Mouse (Mus musculus): Measurements from ENCODE around the gene Clec1b. TPM values are rescaled to one million over a fixed set of nuclear protein-coding genes. Genes with fewer than 3 reads are reported as not detected.

The Clec1b gene
- polyA plus RNA-seq, 1 experiment from 2014 or later, result 2.0 TPM

DNA sequence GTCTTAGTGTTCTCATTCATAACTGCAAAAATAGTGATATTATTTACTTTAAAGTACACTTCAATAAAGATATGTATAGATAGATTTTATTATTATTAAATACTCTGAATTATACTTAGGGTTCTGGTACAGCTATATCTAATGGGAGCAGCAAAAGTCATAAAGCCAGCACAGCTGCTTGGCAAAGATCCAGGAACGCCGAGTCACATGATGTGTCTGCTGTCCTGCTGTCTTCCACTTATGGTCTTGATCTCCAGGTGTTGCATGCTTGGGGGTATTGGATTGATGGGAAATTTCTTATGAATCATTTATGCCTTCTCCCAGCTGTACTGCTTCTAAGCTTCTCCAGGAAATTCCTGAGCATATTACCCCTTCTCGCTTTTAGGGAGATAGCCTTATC lies 13.6 kb upstream of the Clec1b start:
- Histone ChIP-seq H3K36me3 (no peaks in the 10 kb centered on the region), H3K4me1 (replicated peaks) (peaks cover 9% of the 10 kb centered on the region), H3K9ac (no peak overlapping the region), H3K4me3 (no peak overlapping the region), H3K27ac (replicated peaks) (no peak overlapping the region), H3K9me3 (no peaks in the 10 kb centered on the region), H3K4me2 (no peak overlapping the region), H3K27me3 (no peaks in the 10 kb centered on the region)
- no peak for ATAC-seq (ENCODE audit: low read depth)
- 80% methylated on average over 3 of the region's 3 CpGs for WGBS

DNA sequence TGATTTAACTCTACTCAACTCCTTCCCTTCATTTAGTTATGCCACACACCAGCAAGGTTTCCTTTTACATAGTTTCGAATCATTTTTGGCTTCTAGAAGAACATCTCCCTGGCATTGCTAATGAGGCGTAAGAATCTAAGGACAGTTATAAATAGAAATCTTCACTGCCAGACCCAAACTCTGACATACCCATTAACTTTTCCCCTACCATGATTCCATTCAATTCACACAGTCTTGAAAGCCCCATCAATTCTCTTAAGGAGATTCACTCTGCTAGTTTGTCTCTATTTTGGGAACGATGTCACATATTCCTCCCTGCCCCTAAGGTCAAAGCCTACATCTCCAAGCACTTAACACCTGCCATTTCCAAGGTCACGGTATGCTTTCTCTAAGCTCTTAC lies 12.1 kb upstream of the Clec1b start:
- Histone ChIP-seq H3K9me3 (no peaks in the 10 kb centered on the region), H3K4me3 (no peak overlapping the region), H3K9ac (no peak overlapping the region), H3K27me3 (no peaks in the 10 kb centered on the region), H3K4me1 (replicated peaks) (peaks cover 9% of the 10 kb centered on the region), H3K36me3 (no peaks in the 10 kb centered on the region), H3K4me2 (no peak overlapping the region), H3K27ac (replicated peaks) (no peak overlapping the region)
- ATAC-seq (ENCODE audit: low read depth), result no peak
- 50% methylated on average over 4 of the region's 4 CpGs for WGBS

DNA sequence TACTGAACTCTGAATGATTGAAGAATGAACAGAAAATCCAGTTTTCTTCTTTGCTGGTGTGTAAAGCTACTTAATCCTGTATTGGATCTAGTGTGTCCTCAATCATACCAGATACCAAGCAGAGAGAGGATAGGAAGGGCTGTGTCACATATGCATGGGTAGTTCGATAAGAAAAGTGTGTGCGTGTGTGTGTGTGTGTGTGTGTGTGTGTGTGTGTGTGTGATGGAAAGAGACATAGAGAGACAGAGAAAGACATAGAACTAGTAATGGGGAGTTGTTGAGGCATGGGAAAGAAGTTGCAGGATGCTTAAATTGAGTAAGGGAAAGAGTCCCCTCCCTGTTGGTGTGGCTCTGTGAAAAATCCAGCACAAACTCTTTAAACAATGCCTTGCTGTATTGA lies 11.3 kb upstream of the Clec1b start, which contains the start of gene Clec12b:
Gene Clec12b, minus strand, starts transcription at position 101 of the 400 bp plus-strand sequence.
- H3K27me3 ChIP-seq, result no peaks in the 10 kb centered on the region
- ATAC-seq (ENCODE audit: low read depth), result no peak
- H3K9me3 ChIP-seq, result no peaks in the 10 kb centered on the region
- H3K9ac ChIP-seq, result no peak within 1 kb of the TSS
- H3K27ac ChIP-seq (replicated peaks), result no peak within 1 kb of the TSS
- WGBS, result 75% methylated on average over 2 of the region's 2 CpGs
- H3K36me3 ChIP-seq, result no peaks in the 10 kb centered on the region
- peaks cover 9% of the 10 kb centered on the region for H3K4me1 ChIP-seq (replicated peaks)
- H3K4me2 ChIP-seq, result no peak within 1 kb of the TSS
- H3K4me3 ChIP-seq, result no peak within 1 kb of the TSS

DNA sequence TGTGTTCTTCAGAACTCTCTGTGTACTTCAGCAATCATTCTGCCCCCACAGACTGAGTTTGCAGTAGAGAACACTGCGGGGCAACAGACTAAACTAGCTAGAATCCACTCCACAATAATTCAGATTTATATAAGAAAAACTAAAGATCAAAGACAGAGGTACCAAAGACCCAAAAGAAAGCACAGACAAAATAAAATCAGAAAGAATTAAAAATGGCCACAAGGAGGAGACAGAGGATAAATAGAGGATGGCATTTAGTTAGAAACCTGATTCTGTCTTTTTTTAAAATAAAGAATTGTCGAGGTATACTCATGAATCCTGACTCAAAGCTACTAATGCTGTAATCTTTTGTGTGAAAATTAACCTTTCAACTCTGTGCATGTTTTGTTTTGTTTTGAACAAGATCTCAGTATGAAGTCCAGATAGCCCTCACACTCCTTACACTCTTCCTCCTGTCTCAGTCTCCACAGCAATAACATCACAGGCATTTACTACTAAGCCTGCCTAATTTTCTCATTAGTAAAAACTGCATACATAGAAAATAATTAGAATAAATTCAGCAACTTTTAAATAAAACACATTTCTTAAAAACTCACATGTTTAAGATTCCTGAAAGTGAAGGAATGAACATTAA lies 3.9 kb upstream of the Clec1b start:
- H3K4me2 ChIP-seq, result no peak overlapping the region
- H3K4me1 ChIP-seq (replicated peaks), result no peaks in the 10 kb centered on the region
- no peaks in the 10 kb centered on the region for H3K27me3 ChIP-seq
- ATAC-seq (ENCODE audit: low read depth), result no peak
- WGBS, result 44% methylated on average over 2 of the region's 2 CpGs
- no peak overlapping the region for H3K4me3 ChIP-seq
- no peaks in the 10 kb centered on the region for H3K36me3 ChIP-seq
- no peak overlapping the region for H3K9ac ChIP-seq
- no peak overlapping the region for H3K27ac ChIP-seq (replicated peaks)
- no peaks in the 10 kb centered on the region for H3K9me3 ChIP-seq

DNA sequence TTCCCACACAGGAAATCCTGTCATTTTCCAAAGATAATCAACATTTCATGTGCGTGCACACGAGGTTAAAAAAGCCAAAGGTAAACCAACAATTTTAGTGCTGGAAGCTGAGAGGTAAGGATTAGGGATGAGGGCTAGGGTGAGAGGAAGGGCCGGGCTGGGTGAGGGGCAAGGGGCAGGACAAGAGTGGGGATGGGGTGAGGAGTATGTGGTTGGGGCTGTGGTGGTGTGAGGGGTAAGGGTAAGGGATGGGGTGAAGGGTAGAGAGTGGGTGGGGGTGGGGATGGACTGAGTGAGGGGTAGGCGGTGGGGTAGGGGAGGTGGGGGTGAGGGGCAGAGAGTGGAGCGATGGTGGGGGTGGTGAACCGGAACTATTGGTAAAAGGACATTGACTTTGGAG lies 3.4 kb upstream of the Clec1b start:
- Histone ChIP-seq H3K9me3 (no peaks in the 10 kb centered on the region), H3K36me3 (no peaks in the 10 kb centered on the region), H3K27me3 (no peaks in the 10 kb centered on the region), H3K27ac (replicated peaks) (no peak overlapping the region), H3K4me3 (no peak overlapping the region), H3K9ac (no peak overlapping the region), H3K4me1 (replicated peaks) (no peaks in the 10 kb centered on the region), H3K4me2 (no peak overlapping the region)
- WGBS, result 85% methylated on average over 6 of the region's 6 CpGs
- ATAC-seq (ENCODE audit: low read depth), result peak; percentile 47; the same call in 1 of the 2 replicates

DNA sequence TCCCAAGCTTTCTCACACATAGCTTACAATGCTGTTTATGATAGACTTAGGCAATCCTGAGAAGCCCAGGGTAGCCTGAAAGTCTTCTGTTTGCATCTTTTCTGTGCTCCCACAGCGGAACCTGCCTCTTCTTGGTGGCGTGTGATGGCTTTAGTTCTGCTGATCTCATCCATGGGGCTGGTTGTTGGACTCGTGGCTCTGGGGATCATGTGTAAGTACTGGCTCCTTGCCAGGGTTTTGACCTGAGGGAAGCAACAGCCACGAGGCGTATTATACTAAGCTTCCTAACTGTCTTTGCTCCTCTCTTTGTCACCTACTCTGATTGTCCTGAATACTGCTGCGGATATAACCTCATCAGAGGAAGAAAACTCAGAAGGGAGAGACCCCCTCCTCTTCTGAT lies 2.8 kb downstream of the Clec1b start:
- no peak for ATAC-seq (ENCODE audit: low read depth)
- Histone ChIP-seq H3K27ac (replicated peaks) (no peak overlapping the region), H3K27me3 (no peaks in the 10 kb centered on the region)

DNA sequence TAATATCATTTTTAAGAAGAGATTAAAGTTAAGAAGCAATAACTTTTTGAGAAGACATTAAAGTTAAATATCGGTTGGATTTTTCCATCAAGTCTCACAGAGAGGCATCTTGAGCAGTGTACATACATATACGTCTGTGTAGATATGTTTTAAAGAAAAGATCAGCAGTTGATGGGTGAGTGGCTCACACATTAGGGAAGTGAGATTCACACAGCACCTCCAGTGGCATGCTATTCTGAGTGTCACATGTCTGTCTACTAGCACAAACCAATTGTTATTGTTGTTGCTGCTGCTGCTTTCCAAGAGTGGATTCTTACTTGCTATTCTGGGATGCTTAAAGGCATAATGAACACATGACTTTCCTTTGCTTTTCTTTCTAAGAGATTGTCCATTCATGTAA lies 5.3 kb downstream of the Clec1b start:
- no peaks in the 10 kb centered on the region for H3K4me1 ChIP-seq (replicated peaks)
- no peak overlapping the region for H3K27ac ChIP-seq (replicated peaks)
- no peak overlapping the region for H3K4me3 ChIP-seq
- no peaks in the 10 kb centered on the region for H3K9me3 ChIP-seq
- no peak overlapping the region for H3K9ac ChIP-seq
- no peaks in the 10 kb centered on the region for H3K36me3 ChIP-seq
- H3K27me3 ChIP-seq, result no peaks in the 10 kb centered on the region
- 97% methylated on average over 2 of the region's 2 CpGs for WGBS
- H3K4me2 ChIP-seq, result no peak overlapping the region
- ATAC-seq (ENCODE audit: low read depth), result no peak

More for the DNA sequence above, 2.8 kb downstream of the Clec1b start:
- Histone ChIP-seq H3K4me2 (no peak overlapping the region), H3K9me3 (no peaks in the 10 kb centered on the region), H3K4me3 (no peak overlapping the region), H3K4me1 (replicated peaks) (no peaks in the 10 kb centered on the region), H3K9ac (no peak overlapping the region), H3K36me3 (no peaks in the 10 kb centered on the region)
- 75% methylated on average over 6 of the region's 6 CpGs for WGBS

DNA sequence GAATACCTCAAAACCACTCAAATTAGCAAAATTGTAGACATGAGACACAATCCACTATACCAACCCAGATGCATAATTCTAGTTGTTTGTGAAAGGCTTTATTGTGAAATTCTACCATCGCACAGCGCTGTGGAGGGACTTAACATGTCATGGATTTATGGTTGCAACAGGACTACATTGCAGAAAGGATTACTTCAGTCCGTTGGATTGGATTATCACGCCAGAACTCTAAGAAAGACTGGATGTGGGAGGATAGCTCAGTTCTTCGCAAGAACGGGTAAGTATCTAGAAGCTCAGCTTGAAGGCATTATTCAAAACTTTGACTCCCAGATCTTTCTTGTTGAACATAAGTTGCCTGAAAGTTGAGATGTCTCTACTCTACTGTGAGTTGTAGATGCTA lies 6.3 kb downstream of the Clec1b start:
- no peak overlapping the region for H3K4me3 ChIP-seq
- H3K4me2 ChIP-seq, result no peak overlapping the region
- H3K9me3 ChIP-seq, result no peaks in the 10 kb centered on the region
- no peaks in the 10 kb centered on the region for H3K27me3 ChIP-seq
- H3K27ac ChIP-seq (replicated peaks), result no peak overlapping the region
- no peaks in the 10 kb centered on the region for H3K4me1 ChIP-seq (replicated peaks)
- no peaks in the 10 kb centered on the region for H3K36me3 ChIP-seq
- 85% methylated on average over 6 of the region's 6 CpGs for WGBS
- H3K9ac ChIP-seq, result no peak overlapping the region
- ATAC-seq (ENCODE audit: low read depth), result no peak

DNA sequence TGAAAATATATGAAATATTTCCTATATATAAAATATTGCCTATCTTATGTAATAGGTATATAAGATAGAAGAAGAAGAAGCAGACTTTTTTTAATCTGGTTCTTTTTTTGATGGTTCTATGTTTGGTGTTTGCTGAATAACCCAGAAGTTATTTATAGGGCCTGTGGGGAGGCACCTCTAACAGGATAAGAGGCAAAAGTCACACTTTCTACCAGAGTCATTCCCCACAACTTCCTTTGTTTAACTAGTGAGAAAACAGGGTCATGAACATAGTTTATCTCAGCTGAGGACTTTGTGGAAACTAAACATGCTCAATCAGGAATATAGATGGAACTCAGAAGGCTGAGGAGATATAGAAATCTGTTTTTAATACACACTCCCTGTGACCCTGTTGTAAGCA lies 8.9 kb downstream of the Clec1b start:
- Histone ChIP-seq H3K9me3 (no peaks in the 10 kb centered on the region), H3K4me3 (no peak overlapping the region), H3K4me2 (no peak overlapping the region), H3K4me1 (replicated peaks) (no peaks in the 10 kb centered on the region), H3K9ac (no peak overlapping the region), H3K27me3 (no peaks in the 10 kb centered on the region), H3K36me3 (no peaks in the 10 kb centered on the region), H3K27ac (replicated peaks) (no peak overlapping the region)
- ATAC-seq (ENCODE audit: low read depth), result no peak

DNA sequence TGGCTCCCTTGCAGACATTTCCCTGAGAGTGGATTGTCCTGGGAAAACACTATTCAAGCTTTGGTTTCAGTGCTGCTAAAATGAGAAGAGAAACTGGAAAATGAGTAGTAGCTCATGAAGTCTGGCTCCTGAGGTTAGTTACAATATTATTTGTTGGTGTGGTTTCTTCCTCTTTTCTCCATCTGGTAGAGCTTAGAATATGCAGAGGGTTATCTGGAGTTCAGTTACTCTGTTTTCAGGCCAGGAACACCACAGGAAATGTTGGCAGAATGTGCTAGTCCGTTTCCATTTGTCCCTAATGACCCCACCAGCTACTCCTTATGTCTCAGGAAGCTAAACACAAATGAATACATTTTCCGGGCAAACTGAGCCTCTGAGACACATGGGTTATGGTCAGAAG lies 10.2 kb downstream of the Clec1b start:
- Histone ChIP-seq H3K36me3 (no peaks in the 10 kb centered on the region), H3K9ac (no peak overlapping the region), H3K9me3 (no peaks in the 10 kb centered on the region), H3K27me3 (no peaks in the 10 kb centered on the region), H3K4me1 (replicated peaks) (no peaks in the 10 kb centered on the region), H3K4me2 (no peak overlapping the region), H3K27ac (replicated peaks) (no peak overlapping the region), H3K4me3 (no peak overlapping the region)
- ATAC-seq (ENCODE audit: low read depth), result no peak
- 62% methylated on average over 2 of the region's 2 CpGs for WGBS

DNA sequence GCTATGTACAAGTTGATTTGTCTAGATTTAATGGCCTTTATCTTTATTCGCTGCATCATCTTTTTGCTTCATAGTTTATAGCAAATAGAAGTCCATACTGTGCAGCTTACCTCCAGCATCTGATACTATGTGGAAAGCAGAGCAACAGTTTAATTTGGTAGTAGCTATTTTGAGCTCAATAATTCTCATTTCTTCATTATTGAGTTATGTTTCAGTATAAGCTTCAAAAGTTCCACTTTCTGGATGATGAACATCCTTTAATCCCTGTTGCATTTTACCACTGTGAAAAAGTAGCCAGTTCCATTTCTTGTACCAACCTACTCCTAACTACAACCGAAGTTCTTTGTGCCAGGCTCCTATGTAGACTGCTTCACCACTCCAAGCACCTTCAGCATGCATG lies 11.5 kb downstream of the Clec1b start, which contains the start of gene Clec9a:
Gene Clec9a, plus strand, starts transcription at position 301 of the 400 bp plus-strand sequence.
- H3K4me1 ChIP-seq (replicated peaks), result no peaks in the 10 kb centered on the region
- WGBS, result 86% methylated on average over 2 of the region's 2 CpGs
- H3K27ac ChIP-seq (replicated peaks), result no peak within 1 kb of the TSS
- no peaks in the 10 kb centered on the region for H3K9me3 ChIP-seq
- ATAC-seq (ENCODE audit: low read depth), result no peak
- H3K9ac ChIP-seq, result no peak within 1 kb of the TSS
- no peak within 1 kb of the TSS for H3K4me3 ChIP-seq
- H3K27me3 ChIP-seq, result no peaks in the 10 kb centered on the region
- H3K4me2 ChIP-seq, result no peak within 1 kb of the TSS
- H3K36me3 ChIP-seq, result no peaks in the 10 kb centered on the region

DNA sequence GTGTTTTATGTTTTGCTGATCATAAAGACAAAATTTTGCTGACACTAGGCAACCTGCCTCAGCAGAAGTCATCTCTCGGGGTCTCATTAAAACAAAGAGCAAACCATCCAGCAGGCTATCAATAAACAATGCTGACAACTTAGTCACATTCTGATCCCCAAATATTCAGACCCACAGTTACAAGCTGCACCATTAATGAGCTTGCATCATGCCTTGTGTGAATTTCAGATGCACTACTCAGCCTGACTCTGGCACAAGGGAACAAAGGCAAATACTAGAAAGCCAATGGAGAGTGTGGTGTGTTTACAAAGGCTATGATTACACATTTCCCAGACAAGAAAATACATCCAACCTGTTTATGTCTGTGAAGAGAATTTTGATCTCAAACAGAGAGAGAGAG lies 17.1 kb downstream of the Clec1b start:
- no peak overlapping the region for H3K9ac ChIP-seq
- H3K4me1 ChIP-seq (replicated peaks), result no peaks in the 10 kb centered on the region
- no peaks in the 10 kb centered on the region for H3K9me3 ChIP-seq
- 79% methylated on average over 1 of the region's 1 CpGs for WGBS
- ATAC-seq (ENCODE audit: low read depth), result no peak
- H3K27ac ChIP-seq (replicated peaks), result no peak overlapping the region
- H3K4me2 ChIP-seq, result no peak overlapping the region
- no peak overlapping the region for H3K4me3 ChIP-seq
- H3K27me3 ChIP-seq, result no peaks in the 10 kb centered on the region
- no peaks in the 10 kb centered on the region for H3K36me3 ChIP-seq

DNA sequence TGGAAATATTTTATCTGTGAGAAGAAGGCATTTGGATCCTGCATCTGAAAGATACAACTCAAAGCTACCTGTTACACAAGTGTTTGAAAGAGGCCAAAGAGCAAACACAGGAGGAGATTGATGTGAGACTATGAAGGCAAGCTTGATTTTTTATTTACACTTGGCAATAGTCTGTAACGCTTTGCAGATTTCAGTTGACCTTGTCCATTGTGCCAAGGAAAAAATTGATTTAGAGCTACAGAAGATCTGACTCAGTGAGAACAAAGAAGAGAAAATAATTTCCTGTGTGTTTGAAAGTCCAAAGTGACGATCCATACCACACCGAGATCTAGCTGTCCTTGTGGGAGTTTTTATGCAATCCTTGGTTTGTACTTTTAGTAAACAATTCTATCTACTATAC lies 25.2 kb downstream of the Clec1b start:
- Histone ChIP-seq H3K36me3 (no peaks in the 10 kb centered on the region), H3K27ac (replicated peaks) (no peak overlapping the region), H3K9me3 (no peaks in the 10 kb centered on the region), H3K27me3 (no peaks in the 10 kb centered on the region), H3K4me2 (no peak overlapping the region), H3K9ac (no peak overlapping the region), H3K4me1 (replicated peaks) (peaks cover 12% of the 10 kb centered on the region; the same call in 1 of the 2 replicates), H3K4me3 (no peak overlapping the region)
- ATAC-seq (ENCODE audit: low read depth), result no peak
- WGBS, result 91% methylated on average over 3 of the region's 3 CpGs
